Mouse (Mus musculus) embryonic facial prominence, embryonic 15.5 days (tissue): Measurements from ENCODE around the gene Rps29. TPM values are rescaled to one million over a fixed set of nuclear protein-coding genes. Genes with fewer than 3 reads are reported as not detected.
"Not testable (repeated sequence)": the region's sequence is repeated elsewhere in the genome, so short reads cannot be mapped to it uniquely, and the experiment has no call there.

ENCODE experiments used
- ATAC-seq: fragments of 200-750 bp; cut with Nextera tagmentation; 2 replicates; pipeline ENCODE4 v1.8.0; 2017; ENCODE audit warnings: low read depth, moderate TSS enrichment; ENCODE audit not compliant: insufficient number of reproducible peaks, low FRiP score, low TSS enrichment
- H3K27ac ChIP-seq: fragments of 300-500 bp; sonication (generic); replicated peaks from 2 replicates; pipeline ENCODE4 v1.5.1; 2015; ENCODE audit warnings: mild to moderate bottlenecking, inconsistent platforms
- H3K27me3 ChIP-seq: fragments of 300-500 bp; sonication (generic); 2 replicates; pipeline ENCODE4 v1.6.1; 2015; ENCODE audit warnings: inconsistent platforms
- H3K36me3 ChIP-seq: fragments of 300-500 bp; sonication (generic); 2 replicates; pipeline ENCODE4 v1.6.1; 2015; ENCODE audit warnings: mild to moderate bottlenecking, inconsistent platforms
- H3K4me1 ChIP-seq: fragments of 300-500 bp; sonication (generic); 2 replicates; pipeline ENCODE4 v1.6.1; 2015; ENCODE audit warnings: inconsistent platforms
- H3K4me2 ChIP-seq: fragments of 300-500 bp; sonication (generic); replicated peaks from 2 replicates; pipeline ENCODE4 v1.6.1; 2015; ENCODE audit warnings: mild to moderate bottlenecking, inconsistent platforms
- H3K4me3 ChIP-seq: fragments of 300-500 bp; sonication (generic); replicated peaks from 2 replicates; pipeline ENCODE4 v1.5.1; 2015; ENCODE audit warnings: mild to moderate bottlenecking, inconsistent platforms
- H3K9ac ChIP-seq: fragments of 300-500 bp; sonication (generic); 2 replicates; pipeline ENCODE4 v1.6.1; 2015; ENCODE audit warnings: inconsistent platforms
- H3K9me3 ChIP-seq: fragments of 300-500 bp; sonication (generic); replicated peaks from 2 replicates; pipeline ENCODE4 v1.6.1; 2016; ENCODE audit warnings: inconsistent platforms
- WGBS: fragments of 180-500 bp; shearing (Covaris S2); methylation state at CpG from one replicate; pipeline ENCODE4 v1.1.7; 2015; 5-methylcytosine and 5-hydroxymethylcytosine counted together
- polyA plus RNA-seq: library from polyadenylated mRNA; unstranded; fragments of >200 nt; fragmentation: Nextera tagmentation; extraction: Ambion mirVana; gene quantifications from 2 replicates; pipeline ENCODE4 v1.2.1, GENCODE M21; 2015

The Rps29 gene
- 1,694 and 1,796 TPM in 2 replicates for polyA plus RNA-seq

- peak within 1 kb of the TSS; percentile 94 for H3K27ac ChIP-seq
- peak within 1 kb of the TSS; percentile 72 for H3K4me3 ChIP-seq
- H3K27me3 ChIP-seq, H3K4me1 ChIP-seq, H3K9me3 ChIP-seq: not testable (repeated sequence)
- peak; percentile 99 for ATAC-seq
- peaks cover 18% of the 10 kb centered on the region for H3K36me3 ChIP-seq
- under 1% methylated on average over 58 of the region's 68 CpGs for WGBS
- H3K9ac ChIP-seq = peak within 1 kb of the TSS; percentile 91
- peak within 1 kb of the TSS; percentile 54 for H3K4me2 ChIP-seq
These were observed at the start of gene Rps29 for GRCm38 (mm10) chr12:69158765-69159577. TSS of gene Rps29 (minus strand) at chr12:69159186.

GRCm38 (mm10) chr12:69208520-69208919 is 49.5 kb upstream of the Rps29 start:
- Histone ChIP-seq H3K4me1 (no peaks in the 10 kb centered on the region), H3K9me3 (no peaks in the 10 kb centered on the region), H3K4me2 (no peak overlapping the region), H3K36me3 (peaks cover 42% of the 10 kb centered on the region), H3K4me3 (no peak overlapping the region), H3K27me3 (no peaks in the 10 kb centered on the region), H3K27ac (no peak overlapping the region), H3K9ac (no peak overlapping the region)
- ATAC-seq = no peak
- 93% methylated on average over 2 of the region's 2 CpGs for WGBS

GRCm38 (mm10) chr12:69207926-69208325 is 48.9 kb upstream of the Rps29 start:
- H3K36me3 ChIP-seq = peaks cover 40% of the 10 kb centered on the region
- no peak overlapping the region for H3K27ac ChIP-seq
- no peak for ATAC-seq
- WGBS = 92% methylated on average over 7 of the region's 7 CpGs
- no peaks in the 10 kb centered on the region for H3K9me3 ChIP-seq
- H3K4me1 ChIP-seq = no peaks in the 10 kb centered on the region
- H3K9ac ChIP-seq = no peak overlapping the region
- H3K4me3 ChIP-seq = no peak overlapping the region
- H3K4me2 ChIP-seq = no peak overlapping the region
- no peaks in the 10 kb centered on the region for H3K27me3 ChIP-seq

GRCm38 (mm10) chr12:69207396-69207795 is 48.4 kb upstream of the Rps29 start:
- Histone ChIP-seq H3K27ac (no peak overlapping the region), H3K9ac (no peak overlapping the region), H3K4me1 (no peaks in the 10 kb centered on the region), H3K27me3 (no peaks in the 10 kb centered on the region), H3K4me2 (no peak overlapping the region), H3K9me3 (no peaks in the 10 kb centered on the region), H3K36me3 (peaks cover 41% of the 10 kb centered on the region), H3K4me3 (no peak overlapping the region)
- WGBS = 92% methylated on average over 8 of the region's 8 CpGs
- no peak for ATAC-seq

GRCm38 (mm10) chr12:69204052-69204833 is 45.3 kb upstream of the Rps29 start, which contains the start of gene Gm49384:
TSS of gene Gm49384 (minus strand) at chr12:69204267.
- Histone ChIP-seq H3K4me2 (no peak within 1 kb of the TSS), H3K9me3 (no peaks in the 10 kb centered on the region), H3K4me1 (peaks cover 1% of the 10 kb centered on the region; the same call in 1 of the 2 replicates), H3K9ac (no peak within 1 kb of the TSS), H3K4me3 (no peak within 1 kb of the TSS), H3K27me3 (no peaks in the 10 kb centered on the region), H3K27ac (no peak within 1 kb of the TSS), H3K36me3 (peaks cover 46% of the 10 kb centered on the region)
- 83% methylated on average over 16 of the region's 16 CpGs for WGBS
- ATAC-seq = no peak

- no peaks in the 10 kb centered on the region for H3K27me3 ChIP-seq
- no peak for ATAC-seq
- no peak overlapping the region for H3K4me2 ChIP-seq
- 0 out of 2 replicates have a peak overlapping the region, but pooled peaks have one; percentile 74 for H3K4me3 ChIP-seq
- H3K9ac ChIP-seq = no peak overlapping the region
- peaks cover 27% of the 10 kb centered on the region; the same call in 1 of the 2 replicates for H3K36me3 ChIP-seq
- H3K4me1 ChIP-seq = peaks cover 25% of the 10 kb centered on the region
- no peak overlapping the region for H3K27ac ChIP-seq
- no peaks in the 10 kb centered on the region for H3K9me3 ChIP-seq
These were observed 40.0 kb upstream of the Rps29 start for GRCm38 (mm10) chr12:69198985-69199384.

GRCm38 (mm10) chr12:69198164-69198535 is 39.2 kb upstream of the Rps29 start, which contains the start of gene Dnaaf2:
TSS of gene Dnaaf2 (minus strand) at chr12:69198429.
- H3K36me3 ChIP-seq = peaks cover 27% of the 10 kb centered on the region; the same call in 1 of the 2 replicates
- H3K27me3 ChIP-seq = no peaks in the 10 kb centered on the region
- peak within 1 kb of the TSS; percentile 79 for H3K9ac ChIP-seq
- peak within 1 kb of the TSS; percentile 91 for H3K27ac ChIP-seq
- H3K9me3 ChIP-seq = no peaks in the 10 kb centered on the region
- peak; percentile 28; the same call in 1 of the 2 replicates for ATAC-seq
- peak within 1 kb of the TSS; percentile 74 for H3K4me3 ChIP-seq
- H3K4me1 ChIP-seq = peaks cover 25% of the 10 kb centered on the region
- peak within 1 kb of the TSS; percentile 88 for H3K4me2 ChIP-seq
- WGBS = 2% methylated on average over 18 of the region's 18 CpGs

GRCm38 (mm10) chr12:69197378-69198163 is 38.6 kb upstream of the Rps29 start:
- peak; percentile 68 for ATAC-seq
- no peaks in the 10 kb centered on the region for H3K9me3 ChIP-seq
- H3K4me3 ChIP-seq = peak overlapping the region; percentile 74
- H3K36me3 ChIP-seq = peaks cover 21% of the 10 kb centered on the region; the same call in 1 of the 2 replicates
- H3K27me3 ChIP-seq = no peaks in the 10 kb centered on the region
- peak overlapping the region; percentile 91 for H3K27ac ChIP-seq
- WGBS = under 1% methylated on average over 94 of the region's 94 CpGs
- H3K9ac ChIP-seq = peak overlapping the region; percentile 79
- H3K4me1 ChIP-seq = peaks cover 25% of the 10 kb centered on the region
- peak overlapping the region; percentile 88 for H3K4me2 ChIP-seq

GRCm38 (mm10) chr12:69196444-69197377 is 37.7 kb upstream of the Rps29 start, which contains the start of gene Gm49383:
TSS of gene Gm49383 (minus strand) at chr12:69197104.
- peak within 1 kb of the TSS; percentile 88 for H3K4me2 ChIP-seq

GRCm38 (mm10) chr12:69192637-69193036 is 33.7 kb upstream of the Rps29 start:
- no peak overlapping the region for H3K4me2 ChIP-seq
- peaks cover 8% of the 10 kb centered on the region; the same call in 1 of the 2 replicates for H3K4me1 ChIP-seq
- no peak overlapping the region for H3K27ac ChIP-seq
- 88% methylated on average over 2 of the region's 2 CpGs for WGBS
- ATAC-seq = no peak
- peaks cover 21% of the 10 kb centered on the region; the same call in 1 of the 2 replicates for H3K36me3 ChIP-seq
- no peaks in the 10 kb centered on the region for H3K9me3 ChIP-seq
- no peak overlapping the region for H3K9ac ChIP-seq
- H3K27me3 ChIP-seq = no peaks in the 10 kb centered on the region
- H3K4me3 ChIP-seq = no peak overlapping the region

More at GRCm38 (mm10) chr12:69196444-69197377, 37.7 kb upstream of the Rps29 start, which contains the start of gene Gm49383:
- peak; percentile 83 for ATAC-seq
- Histone ChIP-seq H3K27ac (peak within 1 kb of the TSS; percentile 91), H3K4me3 (peak within 1 kb of the TSS; percentile 74), H3K36me3 (peaks cover 14% of the 10 kb centered on the region; the same call in 1 of the 2 replicates), H3K4me1 (peaks cover 25% of the 10 kb centered on the region), H3K9ac (peak within 1 kb of the TSS; percentile 79), H3K27me3 (no peaks in the 10 kb centered on the region), H3K9me3 (no peaks in the 10 kb centered on the region)
- WGBS = under 1% methylated on average over 75 of the region's 75 CpGs
